Mouse (Mus musculus) liver, embryonic 14.5 days (tissue): Measurements from ENCODE around the gene Ada. TPM values are rescaled to one million over a fixed set of nuclear protein-coding genes. Genes with fewer than 3 reads are reported as not detected.
A peak's percentile ranks its signal among the peaks of the same experiment; 100 is the strongest.

ENCODE experiments used
- ATAC-seq: fragments of 200-750 bp; cut with Nextera tagmentation; 2 replicates; pipeline ENCODE4 v1.8.0; 2017; ENCODE audit warnings: moderate number of reproducible peaks, mild to moderate bottlenecking, moderate library complexity; ENCODE audit not compliant: insufficient read depth
- DNase-seq, 3 experiments: peaks; one replicate each; pipeline ENCODE4 v3.0.0-alpha.2; 2012 to 2013; ENCODE audit warnings: low read depth in 3 of 3, low spot score in 3 of 3
- H3K27ac ChIP-seq: fragments of 300-500 bp; sonication (generic); 2 replicates; pipeline ENCODE4 v1.5.1; 2014; ENCODE audit warnings: moderate library complexity, mild to moderate bottlenecking, control low read depth, inconsistent platforms
- H3K27me3 ChIP-seq: fragments of 300-500 bp; sonication (generic); 2 replicates; pipeline ENCODE4 v1.6.1; 2014; ENCODE audit warnings: mild to moderate bottlenecking, low read length, moderate library complexity; ENCODE audit not compliant: control insufficient read depth, insufficient read depth
- H3K36me3 ChIP-seq: fragments of 300-500 bp; sonication (generic); replicated peaks from 2 replicates; pipeline ENCODE4 v1.6.1; 2014; ENCODE audit warnings: low read depth; ENCODE audit not compliant: control insufficient read depth, insufficient read depth
- H3K4me1 ChIP-seq, 2 experiments: fragments of 200-500 bp in 1 of 2; fragments of 300-500 bp in 1 of 2; sonication (generic) in 1 of 2; replicated peaks; 2 replicates each; pipeline ENCODE4 v1.6.1; 2012 to 2014; ENCODE audit warnings: antibody characterized with exemption in 1 of 2, inconsistent platforms in 1 of 2, low read length in 1 of 2; ENCODE audit not compliant: control insufficient read depth in 2 of 2, insufficient read depth in 2 of 2
- H3K4me2 ChIP-seq: fragments of 300-500 bp; sonication (generic); 2 replicates; pipeline ENCODE4 v1.6.1; 2014; ENCODE audit warnings: low read depth, mild to moderate bottlenecking, control low read depth, moderate library complexity
- H3K4me3 ChIP-seq, 2 experiments: fragments of 200-500 bp in 1 of 2; fragments of 300-500 bp in 1 of 2; sonication (generic) in 1 of 2; 2 replicates each; pipeline ENCODE4 v1.5.1; 2012 to 2014; ENCODE audit warnings: low read depth in 2 of 2, low read length in 2 of 2, mild to moderate bottlenecking in 2 of 2, control low read depth in 1 of 2, inconsistent platforms in 1 of 2, moderate library complexity in 1 of 2; ENCODE audit not compliant: insufficient read depth in 1 of 2
- H3K9ac ChIP-seq: fragments of 300-500 bp; sonication (generic); replicated peaks from 2 replicates; pipeline ENCODE4 v1.6.1; 2014; ENCODE audit warnings: mild to moderate bottlenecking, control low read depth, moderate library complexity
- H3K9me3 ChIP-seq: fragments of 300-500 bp; sonication (generic); 2 replicates; pipeline ENCODE4 v1.6.1; 2016; ENCODE audit warnings: low read length, mixed read lengths; ENCODE audit not compliant: control insufficient read depth
- CTCF ChIP-seq: IDR thresholded peaks from 2 replicates; pipeline ENCODE4 v1.5.1; 2016; ENCODE audit warnings: antibody characterized with exemption, low read depth, control low read depth
- EP300 ChIP-seq: IDR thresholded peaks from 2 replicates; pipeline ENCODE4 v1.6.1; 2016; ENCODE audit warnings: antibody characterized with exemption, low read depth
- WGBS: fragments of 180-500 bp; shearing (Covaris S2); extraction: QIAGEN DNeasy Blood & Tissue Kit; methylation state at CpG from one replicate; pipeline ENCODE4 v1.1.7; 2014; ENCODE audit not compliant: insufficient replicate concordance; 5-methylcytosine and 5-hydroxymethylcytosine counted together
- polyA plus RNA-seq, 2 experiments: library from polyadenylated mRNA; depleted of rRNA in 1 of 2; stranded (reverse) in 1 of 2; unstranded in 1 of 2; fragments of >200 nt; fragmentation: Nextera tagmentation in 1 of 2; extraction: Ambion mirVana in 1 of 2; gene quantifications; 2 replicates each; pipeline versions ENCODE4 v1.2.1 to v1.2.3; 2012 to 2014

The Ada gene
- polyA plus RNA-seq (2012; rRNA removed) (1.7 and 2.9 TPM in 2 replicates), polyA plus RNA-seq (2014; fragmentation: Nextera tagmentation; extraction: Ambion mirVana) (3.8 and 4.1 TPM in 2 replicates)

GRCm38 (mm10) chr2:163749647-163750611 is at the start of gene Ada:
Gene Ada, minus strand, starts transcription at chr2:163750239.
- no peaks in the 10 kb centered on the region for H3K36me3 ChIP-seq
- peak; percentile 74; the same call in 1 of the 2 replicates for ATAC-seq
- WGBS, result under 1% methylated on average over 55 of the region's 57 CpGs

GRCm38 (mm10) chr2:163798411-163798810 is 48.4 kb upstream of the Ada start:
- H3K36me3 ChIP-seq, result no peaks in the 10 kb centered on the region
- H3K4me1 ChIP-seq, result no peaks in the 10 kb centered on the region
- no peak overlapping the region for H3K27ac ChIP-seq
- DNase-seq, result no peak
- H3K9ac ChIP-seq, result no peak overlapping the region
- no peak overlapping the region for H3K4me3 ChIP-seq
- TF ChIP-seq CTCF (no peak), EP300 (no peak)
- 69% methylated on average over 7 of the region's 7 CpGs for WGBS
- no peak overlapping the region for H3K4me2 ChIP-seq
- no peaks in the 10 kb centered on the region for H3K27me3 ChIP-seq
- H3K9me3 ChIP-seq, result no peaks in the 10 kb centered on the region
- ATAC-seq, result no peak

More at GRCm38 (mm10) chr2:163749647-163750611, at the start of gene Ada:
- peak within 1 kb of the TSS; percentile 93 for H3K4me2 ChIP-seq
- no peaks in the 10 kb centered on the region for H3K9me3 ChIP-seq
- DNase-seq, result peak; percentile 14 to 36 (median 29)
- peaks cover 0 to 3% of the 10 kb centered on the region in 2 experiments; a peak in 2 of 4 replicates for H3K4me1 ChIP-seq
- peak within 1 kb of the TSS; percentile 57 to 60 for H3K4me3 ChIP-seq
- TF ChIP-seq CTCF, result no peak
- TF ChIP-seq EP300, result no peak
- H3K27me3 ChIP-seq, result no peaks in the 10 kb centered on the region; the same call in 1 of the 2 replicates
- peak within 1 kb of the TSS; percentile 54 for H3K9ac ChIP-seq
- no peak within 1 kb of the TSS for H3K27ac ChIP-seq

GRCm38 (mm10) chr2:163788484-163788883 is 38.4 kb upstream of the Ada start:
- H3K9ac ChIP-seq, result no peak overlapping the region
- no peak overlapping the region for H3K27ac ChIP-seq
- WGBS, result 64% methylated on average over 4 of the region's 4 CpGs
- no peaks in the 10 kb centered on the region for H3K4me1 ChIP-seq
- H3K9me3 ChIP-seq, result no peaks in the 10 kb centered on the region
- no peak overlapping the region for H3K4me3 ChIP-seq
- H3K4me2 ChIP-seq, result no peak overlapping the region
- DNase-seq (peak in 2 of 3 experiments; percentile 13 to 15), ATAC-seq (no peak)
- H3K27me3 ChIP-seq, result no peaks in the 10 kb centered on the region
- no peaks in the 10 kb centered on the region for H3K36me3 ChIP-seq
- peak; percentile 71 for TF ChIP-seq CTCF
- TF ChIP-seq EP300, result no peak

- no peak for ATAC-seq
- DNase-seq, result peak; percentile 12 to 28 (median 23)
- Histone ChIP-seq H3K9ac (no peak overlapping the region), H3K9me3 (no peaks in the 10 kb centered on the region), H3K27ac (no peak overlapping the region), H3K4me3 (no peak overlapping the region), H3K4me2 (no peak overlapping the region), H3K4me1 (no peaks in the 10 kb centered on the region), H3K27me3 (no peaks in the 10 kb centered on the region), H3K36me3 (no peaks in the 10 kb centered on the region)
- 41% methylated on average over 3 of the region's 3 CpGs for WGBS
- TF ChIP-seq EP300 (no peak), CTCF (peak; percentile 78)
Measured at GRCm38 (mm10) chr2:163787709-163788108, 37.7 kb upstream of the Ada start.

- Histone ChIP-seq H3K9me3 (no peaks in the 10 kb centered on the region), H3K4me1 (no peaks in the 10 kb centered on the region), H3K4me2 (no peak overlapping the region), H3K9ac (no peak overlapping the region), H3K36me3 (no peaks in the 10 kb centered on the region), H3K27ac (no peak overlapping the region), H3K27me3 (no peaks in the 10 kb centered on the region), H3K4me3 (no peak overlapping the region)
- no peak for TF ChIP-seq CTCF
- TF ChIP-seq EP300, result no peak
- ATAC-seq, result no peak
- WGBS, result 61% methylated on average over 6 of the region's 6 CpGs
- no peak for DNase-seq
Measured at GRCm38 (mm10) chr2:163787086-163787485, 37.0 kb upstream of the Ada start.
